Mouse (Mus musculus) kidney, postnatal 10 days (tissue): ENCODE measurements around the gene Spon1.

ENCODE experiments used
- DNase-seq: peaks from one replicate; pipeline ENCODE4 v3.0.0; 2021; ENCODE audit warnings: mixed read lengths

Gene Spon1

GRCm38 (mm10) chr7:113845191-113845590 lies 79.4 kb downstream of the Spon1 start:
- DNase-seq, result no peak

DNA sequence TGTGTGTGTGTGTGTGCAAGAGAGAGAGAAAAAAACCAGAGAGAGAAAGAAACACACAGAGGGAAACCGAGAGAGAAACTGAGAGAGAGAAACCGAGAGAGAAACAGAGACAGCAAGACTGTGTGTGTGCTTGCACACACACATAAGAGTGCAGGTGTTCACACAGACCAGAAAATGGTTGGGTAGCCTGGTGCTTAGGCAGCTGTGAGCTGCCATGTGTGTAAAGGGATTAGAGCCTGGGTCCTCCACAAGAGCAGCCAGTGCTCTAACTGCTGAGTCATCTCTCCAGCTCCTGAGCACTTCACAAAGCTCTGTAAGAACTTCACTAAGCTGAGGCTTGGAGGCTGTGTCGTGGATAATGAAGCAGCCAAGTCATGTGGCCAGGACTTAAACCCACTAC lies 80.8 kb downstream of the Spon1 start:
- no peak for DNase-seq

DNA sequence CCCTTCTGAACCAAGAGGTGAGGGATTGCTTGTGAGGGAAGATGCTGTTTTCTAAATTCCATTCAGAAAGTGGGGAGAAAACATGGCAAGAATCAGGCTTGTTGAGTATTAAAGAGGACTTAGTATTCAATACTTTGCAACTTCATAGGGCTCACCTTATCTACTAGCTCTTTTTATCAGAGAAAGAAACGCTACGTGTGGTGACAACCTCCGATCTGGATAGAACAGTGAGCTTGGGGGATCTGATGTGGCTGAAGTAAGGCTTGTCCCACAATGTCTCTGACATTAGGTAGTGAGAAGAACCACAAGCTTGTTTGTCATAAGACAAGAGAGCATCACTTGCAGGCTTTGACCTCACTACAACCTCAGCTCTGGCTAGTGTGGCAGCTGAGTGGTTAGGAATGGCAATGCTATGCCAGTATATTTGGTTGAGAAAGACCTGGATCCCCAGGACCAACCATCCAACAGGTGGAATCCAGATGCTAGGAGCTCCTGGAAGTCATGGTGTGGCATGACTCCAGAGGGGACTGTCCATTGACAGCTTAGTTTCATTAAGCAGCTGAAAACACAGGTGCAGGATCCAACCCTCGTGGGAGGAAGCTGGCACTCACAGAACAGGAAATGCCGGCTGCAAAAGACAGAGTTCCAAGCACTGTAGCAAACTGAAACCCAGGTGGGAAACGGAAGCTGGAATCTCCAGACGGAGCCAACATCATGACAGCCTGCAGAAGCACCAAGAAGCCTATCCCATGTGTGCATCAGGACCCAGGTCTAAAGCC lies 81.4 kb downstream of the Spon1 start:
- no peak for DNase-seq

GRCm38 (mm10) chr7:113850389-113850788 lies 84.6 kb downstream of the Spon1 start:
- DNase-seq, result no peak

- no peak for DNase-seq
These were observed 89.6 kb downstream of the Spon1 start for GRCm38 (mm10) chr7:113855396-113855795.

- DNase-seq, result no peak
These were observed 90.3 kb downstream of the Spon1 start for GRCm38 (mm10) chr7:113856067-113856466.

DNA sequence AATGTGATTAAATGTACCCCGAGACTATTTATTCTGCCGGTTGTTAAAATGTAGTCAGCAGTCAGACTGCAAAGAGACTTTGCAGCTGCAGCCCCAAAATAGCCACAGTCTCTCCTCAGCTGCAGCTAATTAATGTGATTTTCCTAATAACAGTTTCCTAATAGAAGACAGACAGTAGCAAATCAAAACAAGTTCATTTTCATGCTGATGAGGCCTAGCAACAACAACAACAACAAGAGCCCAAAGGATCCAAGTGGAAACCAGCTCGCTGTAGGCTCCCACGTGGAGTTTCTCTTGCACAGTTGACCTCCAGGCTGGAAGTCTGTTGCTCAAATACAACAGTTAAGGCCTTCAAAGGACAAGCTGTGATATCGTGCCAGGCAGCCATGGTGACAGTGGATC lies 93.7 kb downstream of the Spon1 start:
- DNase-seq, result peak; percentile 40

DNA sequence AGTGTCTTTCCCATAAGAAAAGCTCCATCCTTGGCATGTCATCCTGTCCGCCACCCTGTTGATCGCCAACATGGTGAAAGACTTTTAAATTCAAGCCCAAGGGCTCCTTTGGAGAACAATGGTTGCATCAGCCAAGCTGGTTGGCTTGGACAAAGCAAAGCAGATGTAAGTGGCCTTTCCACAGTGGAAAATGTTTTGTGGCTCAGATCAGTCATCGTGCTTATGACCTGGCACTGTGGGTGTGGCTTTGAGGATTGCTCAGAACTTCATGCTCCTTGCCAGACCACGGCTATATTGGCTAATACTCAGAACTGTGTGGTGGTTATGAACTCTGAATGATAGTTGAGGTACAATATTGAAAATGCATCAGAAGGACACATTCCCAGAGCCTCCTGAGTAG lies 96.2 kb downstream of the Spon1 start:
- DNase-seq, result no peak

GRCm38 (mm10) chr7:113872846-113873245 lies 107.0 kb downstream of the Spon1 start:
- DNase-seq, result no peak

- DNase-seq, result no peak
These were observed 111.7 kb downstream of the Spon1 start for GRCm38 (mm10) chr7:113877451-113877850.

- DNase-seq, result no peak
These were observed 112.1 kb downstream of the Spon1 start for GRCm38 (mm10) chr7:113877926-113878325.

- DNase-seq, result no peak
These were observed 113.3 kb downstream of the Spon1 start for GRCm38 (mm10) chr7:113879085-113879501.

DNA sequence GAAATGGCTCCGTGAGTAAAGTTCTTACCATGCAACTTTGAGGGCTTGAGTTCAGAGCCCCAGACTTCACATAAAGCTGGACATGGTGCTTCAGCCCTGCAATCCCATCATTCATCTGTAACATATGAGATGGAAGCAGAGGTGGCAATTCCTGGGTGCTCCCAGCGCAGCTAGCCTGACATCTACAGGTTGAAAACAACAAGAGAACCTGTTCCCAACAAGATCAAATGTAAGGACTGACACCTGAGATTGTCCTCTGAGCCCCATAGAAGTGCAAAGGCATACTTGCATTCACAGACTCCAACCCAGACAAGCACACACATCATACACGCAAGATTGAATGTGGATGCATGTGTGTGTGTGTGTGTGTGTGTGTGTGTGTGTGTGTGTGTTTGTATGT lies 114.2 kb downstream of the Spon1 start:
- no peak for DNase-seq

GRCm38 (mm10) chr7:113890782-113891181 lies 125.0 kb downstream of the Spon1 start:
- DNase-seq, result no peak

DNA sequence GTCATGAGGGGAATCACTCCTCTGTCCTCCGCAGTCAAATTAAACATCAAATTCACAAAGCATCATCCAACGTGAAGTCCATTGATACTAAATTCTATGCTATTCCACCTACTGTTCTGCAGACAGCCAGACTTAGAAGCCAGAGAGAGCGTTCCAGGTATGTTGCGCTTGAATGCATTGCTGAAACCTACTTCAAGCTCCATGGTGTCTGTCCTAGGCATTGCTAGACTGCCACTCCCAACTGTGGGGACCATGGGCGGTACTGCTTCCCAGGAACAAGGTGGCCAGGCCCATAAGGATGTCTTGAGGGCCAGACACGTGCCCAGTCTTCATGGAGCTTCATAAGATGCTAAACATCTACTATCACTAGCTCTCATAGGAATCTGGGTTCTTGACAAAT lies 125.7 kb downstream of the Spon1 start:
- DNase-seq, result no peak

GRCm38 (mm10) chr7:113893944-113894662 lies 128.3 kb downstream of the Spon1 start:
- no peak for DNase-seq

GRCm38 (mm10) chr7:113895266-113895665 lies 129.5 kb downstream of the Spon1 start:
- DNase-seq, result no peak

- no peak for DNase-seq
These were observed 132.6 kb downstream of the Spon1 start for GRCm38 (mm10) chr7:113898388-113898787.

- no peak for DNase-seq
These were observed 135.7 kb downstream of the Spon1 start for GRCm38 (mm10) chr7:113901511-113901910.

DNA sequence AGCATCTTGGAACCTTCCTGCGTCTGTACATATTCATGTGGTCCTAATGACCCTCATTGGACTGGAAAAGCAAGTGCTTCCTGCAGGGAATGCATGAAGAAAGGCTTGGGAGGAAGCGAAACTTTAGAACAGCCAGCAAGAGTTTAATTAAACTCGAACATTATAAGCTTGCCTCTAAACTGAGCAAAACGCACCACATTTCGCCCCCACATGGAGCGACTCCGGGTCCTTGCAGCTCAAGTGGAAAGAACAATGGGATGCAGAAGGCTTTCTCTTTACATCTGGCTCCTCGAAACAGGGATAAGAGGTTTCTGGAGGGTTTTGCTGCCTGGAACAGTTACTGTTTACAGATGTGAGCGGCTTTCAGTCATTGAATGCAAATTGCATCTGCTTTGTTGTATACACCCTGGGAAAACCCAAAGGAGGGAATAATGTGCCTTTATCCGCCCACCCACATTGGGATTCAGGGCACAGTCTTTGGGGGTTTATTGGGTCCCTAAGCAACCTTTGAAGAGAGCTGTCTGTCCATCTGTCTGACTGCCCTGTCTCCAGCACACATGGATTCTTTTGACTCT lies 136.2 kb downstream of the Spon1 start:
- DNase-seq, result no peak

- DNase-seq, result no peak
These were observed 137.5 kb downstream of the Spon1 start for GRCm38 (mm10) chr7:113903127-113903827.

- no peak for DNase-seq
These were observed 138.1 kb downstream of the Spon1 start for GRCm38 (mm10) chr7:113903939-113904338.

- no peak for DNase-seq
These were observed 138.6 kb downstream of the Spon1 start for GRCm38 (mm10) chr7:113904348-113904895.
